Mouse (Mus musculus) stomach, postnatal 0 days (tissue): ENCODE measurements at regions not wholly inside any gene's neighbourhood (a gene's known extent, or its start where the extent isn't known, plus 50 kb on each side); places are given as distances from the start of the nearest gene placed in this dataset.

Experiments
- CTCF ChIP-seq: IDR thresholded peaks from 2 replicates; pipeline ENCODE4 v1.5.1; 2016; ENCODE audit warnings: antibody characterized with exemption, low read depth, mild to moderate bottlenecking, moderate library complexity
- EP300 ChIP-seq: optimal IDR thresholded peaks from 2 replicates; pipeline ENCODE3; 2016; ENCODE audit warnings: antibody characterized with exemption

DNA sequence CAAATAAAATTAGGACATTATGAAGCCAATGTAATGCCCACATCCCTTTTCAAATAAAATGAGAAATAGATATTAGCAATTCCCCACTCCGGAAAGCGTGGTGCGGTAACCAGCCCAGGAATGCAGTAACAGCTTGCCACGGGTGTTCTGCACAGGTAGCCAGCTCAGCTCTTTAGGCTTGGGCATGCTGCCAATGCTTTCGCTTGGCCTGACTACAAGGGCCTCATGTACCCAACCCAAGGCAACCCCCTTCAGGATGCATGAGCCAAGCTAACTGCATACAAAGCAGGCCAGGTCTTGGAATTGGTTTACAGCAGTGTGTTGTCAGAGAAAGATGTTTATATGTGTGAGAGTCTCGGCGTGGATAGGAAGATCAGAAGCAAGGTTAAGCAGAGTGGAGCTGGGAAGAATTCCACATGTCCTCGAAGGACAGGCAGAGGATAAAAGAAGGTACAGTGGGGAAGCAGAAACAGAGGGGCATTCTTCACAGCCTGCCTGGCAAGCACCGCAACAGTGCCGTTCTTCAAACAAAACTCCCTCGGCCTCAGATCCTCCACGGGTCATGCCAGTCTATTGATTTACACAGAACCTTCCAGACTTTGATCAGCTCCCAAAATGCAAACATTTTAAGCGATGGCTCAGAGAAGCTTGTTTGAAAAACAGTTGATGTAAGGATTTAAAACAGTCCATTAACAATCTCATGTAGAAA lies 106.4 kb downstream of the Nkx6-1 start:
- TF ChIP-seq EP300 (no peak), CTCF (no peak)
